Mouse (Mus musculus): ENCODE measurements around the gene Rsl24d1. TPM values are rescaled to one million over a fixed set of nuclear protein-coding genes. Genes with fewer than 3 reads are reported as not detected.

Gene Rsl24d1
- polyA plus RNA-seq (2012) = 19.3 and 21.7 TPM in 2 replicates

GRCm38 (mm10) chr9:73112919-73113906 lies at the start of gene Rsl24d1:
Gene Rsl24d1 (plus strand): TSS chr9:73113426.

GRCm38 (mm10) chr9:73101536-73101935 lies 11.7 kb upstream of the Rsl24d1 start, which contains the start of gene Khdc3:
Gene Khdc3 (plus strand): TSS chr9:73101836.

GRCm38 (mm10) chr9:73102181-73102580 lies 11.0 kb upstream of the Rsl24d1 start, which contains the start of gene Gm20509:
Gene Gm20509 (plus strand): TSS chr9:73102470.

Other genes with a start within 250 kb of the Rsl24d1 start
- 0.01 and 0.02 TPM in 2 replicates for gene Pygo1, start 187.8 kb upstream of the Rsl24d1 start, polyA plus RNA-seq (2012)
- 0.05 and 0.23 TPM in 2 replicates for gene Dyx1c1, start 154.6 kb upstream of the Rsl24d1 start, polyA plus RNA-seq (2012)
- gene Gm44503, start 154.6 kb upstream of the Rsl24d1 start, polyA plus RNA-seq (2012) = not detected in 2 replicates
- gene Ccpg1os, start 128.0 kb upstream of the Rsl24d1 start, polyA plus RNA-seq (2012) = 0.83 and 0.96 TPM in 2 replicates
- 6.0 and 8.7 TPM in 2 replicates for gene Ccpg1, start 128.0 kb upstream of the Rsl24d1 start, polyA plus RNA-seq (2012)
- 2.5 and 3.4 TPM in 2 replicates for gene Pigb, start 73.0 kb upstream of the Rsl24d1 start, polyA plus RNA-seq (2012)
- gene Rab27a, start 68.6 kb upstream of the Rsl24d1 start, polyA plus RNA-seq (2012) = 52.5 and 71.0 TPM in 2 replicates
- 0.37 and 0.59 TPM in 2 replicates for gene Khdc3, start 11.6 kb upstream of the Rsl24d1 start, polyA plus RNA-seq (2012)
- 0.12 TPM in 1 of 2 replicates, not detected in the other for gene Gm20509, start 11.0 kb upstream of the Rsl24d1 start, polyA plus RNA-seq (2012)